Mouse (Mus musculus) embryo, embryonic 11.5 days (tissue): ENCODE measurements around the gene Cdk5rap1.
"Not testable (repeated sequence)": the region's sequence is repeated elsewhere in the genome, so short reads cannot be mapped to it uniquely, and the experiment has no call there.

ENCODE experiments used
- DNase-seq: peaks from one replicate; pipeline ENCODE4 v3.0.0-alpha.2; 2012; ENCODE audit warnings: low read depth, low spot score

The Cdk5rap1 gene

DNA sequence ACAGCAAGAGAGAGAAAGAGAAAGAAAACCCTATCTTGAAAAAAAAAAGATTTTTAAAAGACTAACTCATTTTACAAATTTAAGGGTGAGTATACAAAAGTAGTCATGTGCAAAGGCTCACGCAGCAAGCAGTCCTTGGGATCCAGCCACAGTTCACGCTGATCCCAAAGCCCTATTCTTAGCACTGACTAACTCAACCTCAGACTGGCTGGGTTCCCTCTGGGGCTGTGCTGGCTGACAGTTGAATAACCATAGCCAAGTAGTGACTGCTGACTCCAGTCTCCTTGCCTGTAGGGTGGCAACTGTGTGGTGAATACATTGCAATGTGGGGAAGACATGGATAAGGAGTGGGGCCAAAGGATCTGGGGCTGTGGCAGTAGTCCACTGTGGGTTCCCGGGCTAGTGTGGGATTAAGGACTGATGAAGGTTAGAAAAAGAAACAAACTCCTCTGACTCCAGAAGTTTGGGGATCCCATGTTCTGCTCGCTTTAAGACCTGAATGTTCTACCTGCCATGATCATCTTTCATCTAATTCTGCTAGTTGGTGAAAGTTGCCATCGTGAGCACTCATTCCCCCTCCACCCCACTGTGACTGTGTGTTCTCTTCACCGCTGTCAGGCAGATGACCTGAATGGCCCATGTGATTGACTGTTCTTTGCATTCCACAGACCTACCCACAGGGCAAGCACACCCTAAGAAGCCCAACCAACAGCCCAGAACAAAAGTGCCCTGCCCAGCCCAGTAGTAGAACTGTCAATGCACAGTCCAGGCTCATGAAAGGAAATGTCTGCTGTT lies 2.2 kb upstream of the Cdk5rap1 start:
- no peak for DNase-seq

DNA sequence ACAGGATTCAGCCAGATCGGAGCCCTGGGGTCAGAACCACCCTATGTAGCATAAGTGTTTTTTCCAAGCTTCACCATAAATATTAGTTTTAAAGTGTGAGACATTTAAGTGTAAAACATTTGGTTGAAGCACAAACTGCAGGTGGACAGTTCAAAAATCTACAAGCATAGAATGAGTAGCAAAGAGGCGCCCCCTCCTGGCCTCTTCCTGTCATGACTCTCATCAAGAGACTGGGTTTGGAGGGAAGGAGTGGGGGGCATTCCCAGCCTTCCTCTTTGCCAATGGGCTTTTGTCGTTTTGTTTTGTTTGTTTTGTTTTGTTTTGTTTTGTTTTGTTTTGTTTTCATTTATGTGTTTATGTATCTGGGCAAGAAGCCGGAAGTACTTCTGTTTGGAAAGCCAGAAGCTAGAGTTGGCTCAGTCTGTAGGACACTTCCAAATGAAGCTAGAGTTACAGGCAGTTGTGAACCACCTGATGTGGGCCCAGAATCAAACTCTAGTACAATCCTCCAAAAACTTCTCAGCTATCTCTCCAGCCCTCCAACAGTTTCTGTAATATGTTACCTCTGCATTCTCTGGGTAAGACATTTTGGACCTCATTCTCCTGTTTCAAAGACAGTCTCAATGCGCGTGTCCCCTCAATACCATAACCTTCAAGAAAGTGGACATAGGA lies 1.3 kb upstream of the Cdk5rap1 start:
- no peak for DNase-seq

DNA sequence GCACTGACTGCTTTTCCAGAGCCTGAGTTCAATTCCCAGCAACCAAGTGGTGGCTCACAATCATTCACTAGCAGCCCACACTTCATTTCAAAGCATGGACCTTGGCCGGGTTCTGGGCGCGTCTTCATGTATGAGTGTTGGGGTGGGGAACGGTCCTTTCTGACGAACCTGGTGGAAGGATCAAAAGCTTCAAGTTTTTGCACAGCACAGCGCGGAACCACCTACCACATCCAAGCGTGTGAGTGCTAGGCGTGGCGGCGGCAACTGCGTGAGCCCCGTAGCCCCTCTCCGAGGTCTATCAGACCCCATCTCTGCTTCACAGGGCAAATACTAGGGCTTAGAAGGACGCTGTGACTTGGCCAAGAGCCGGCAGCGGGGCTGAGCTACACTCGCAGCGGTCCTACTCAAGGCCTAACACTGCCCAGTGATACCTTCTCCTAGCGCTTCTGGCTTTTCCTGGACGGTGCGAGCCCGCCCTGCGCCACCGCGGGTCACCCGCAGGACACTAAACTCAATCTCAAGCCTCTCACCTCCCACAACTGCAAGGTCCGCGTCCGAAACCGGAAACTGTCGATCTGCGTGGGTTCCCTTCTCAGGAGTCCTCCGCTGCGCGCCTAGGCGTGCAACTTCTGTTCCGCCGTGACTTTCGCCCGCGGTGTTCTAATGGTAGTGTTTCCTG lies 520 bp downstream of the Cdk5rap1 start:
- peak; percentile 87 for DNase-seq

DNA sequence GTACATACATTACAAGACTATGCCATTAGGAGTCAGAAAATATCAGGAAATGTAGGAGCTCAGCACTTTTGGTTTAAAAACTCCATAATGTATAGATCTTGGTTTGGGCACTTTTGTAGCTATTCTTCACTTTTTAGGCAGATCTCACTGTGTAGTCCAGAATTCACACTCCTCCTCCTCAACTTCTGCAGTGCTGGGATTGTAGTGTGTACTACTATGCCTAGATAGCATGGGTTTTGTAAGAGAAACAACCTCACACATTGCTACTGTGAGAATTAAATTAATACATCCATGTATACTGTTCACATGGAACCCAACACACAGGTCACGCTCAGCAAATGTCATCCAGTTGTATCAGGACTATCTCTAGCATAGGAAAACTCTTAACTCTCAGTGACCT lies 5.3 kb downstream of the Cdk5rap1 start:
- DNase-seq: no peak

DNA sequence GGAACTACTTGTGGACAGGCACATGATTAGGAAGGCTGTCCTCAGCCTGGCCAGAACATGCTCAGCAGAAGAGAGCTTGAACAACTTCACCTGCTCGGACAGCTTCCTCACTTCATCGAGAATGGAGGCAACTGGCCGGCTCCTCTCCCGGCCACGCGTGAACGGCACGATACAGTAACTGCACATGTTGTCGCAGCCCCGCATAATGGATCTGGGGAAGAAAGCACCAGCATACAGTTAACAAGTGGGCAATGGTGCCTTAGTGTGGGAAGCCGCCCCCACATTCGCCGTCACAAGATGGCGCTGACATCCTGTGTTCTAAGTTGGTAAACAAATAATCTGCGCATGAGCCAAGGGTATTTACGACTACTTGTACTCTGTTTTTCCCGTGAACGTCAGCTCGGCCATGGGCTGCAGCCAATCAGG lies 18.8 kb downstream of the Cdk5rap1 start:
- not testable (repeated sequence) for DNase-seq

DNA sequence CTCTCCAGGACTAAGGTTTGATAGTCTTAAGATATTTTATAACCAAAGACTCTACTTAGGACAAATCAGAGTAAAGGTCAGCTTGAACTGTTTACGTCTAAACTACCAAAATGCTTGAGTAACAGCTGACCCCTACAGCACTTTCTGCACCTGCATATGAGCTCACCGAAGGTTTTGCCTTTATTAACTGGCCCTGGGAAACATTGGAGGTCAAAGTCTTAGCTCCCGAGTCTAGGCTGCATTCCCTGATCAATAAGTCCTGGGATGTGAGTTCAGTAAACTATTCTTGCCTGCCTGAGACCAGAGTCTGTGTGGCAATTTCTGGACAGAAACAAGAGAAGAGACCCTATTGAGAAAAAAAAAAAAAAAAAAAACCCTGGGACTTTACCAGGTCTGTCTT lies 24.7 kb downstream of the Cdk5rap1 start:
- DNase-seq: no peak

DNA sequence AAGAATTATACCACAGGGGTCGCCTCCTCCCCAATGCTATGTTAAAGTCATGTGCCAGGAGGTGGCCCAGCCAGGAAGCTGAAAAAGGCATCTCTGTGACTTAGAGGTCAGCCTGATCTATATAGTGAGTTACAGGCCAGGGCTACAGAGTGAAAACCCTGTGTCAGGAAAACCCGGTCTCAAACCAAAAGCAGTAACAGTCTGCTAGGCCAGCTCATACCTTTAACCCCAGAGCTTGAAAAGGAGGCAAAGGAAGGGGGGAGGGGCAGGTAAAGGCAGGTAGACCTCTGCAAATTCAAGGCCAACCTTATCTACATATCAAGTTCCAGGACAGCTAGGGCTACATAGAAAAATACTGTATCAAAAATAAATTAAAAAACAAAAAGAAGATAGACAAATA lies 33.5 kb downstream of the Cdk5rap1 start:
- no peak for DNase-seq

DNA sequence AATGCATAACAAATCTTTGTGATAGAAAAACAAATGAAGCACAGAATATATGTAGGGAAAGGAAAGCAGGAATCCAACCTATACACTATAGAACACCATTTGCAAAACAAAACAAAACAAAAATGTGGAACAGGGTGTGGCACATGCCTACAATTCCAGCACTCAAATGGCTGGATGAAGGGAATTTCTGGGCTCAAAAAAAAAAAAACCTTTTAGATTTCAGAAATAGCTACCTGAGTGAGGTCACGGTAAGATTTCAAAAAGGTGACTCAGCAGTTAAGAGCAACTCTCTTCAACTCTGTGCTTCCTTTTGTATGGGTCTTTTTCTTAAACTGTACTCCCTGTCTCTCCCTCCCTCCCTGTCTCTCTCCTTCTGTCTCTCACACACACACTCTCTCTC lies 34.6 kb downstream of the Cdk5rap1 start:
- DNase-seq: no peak

DNA sequence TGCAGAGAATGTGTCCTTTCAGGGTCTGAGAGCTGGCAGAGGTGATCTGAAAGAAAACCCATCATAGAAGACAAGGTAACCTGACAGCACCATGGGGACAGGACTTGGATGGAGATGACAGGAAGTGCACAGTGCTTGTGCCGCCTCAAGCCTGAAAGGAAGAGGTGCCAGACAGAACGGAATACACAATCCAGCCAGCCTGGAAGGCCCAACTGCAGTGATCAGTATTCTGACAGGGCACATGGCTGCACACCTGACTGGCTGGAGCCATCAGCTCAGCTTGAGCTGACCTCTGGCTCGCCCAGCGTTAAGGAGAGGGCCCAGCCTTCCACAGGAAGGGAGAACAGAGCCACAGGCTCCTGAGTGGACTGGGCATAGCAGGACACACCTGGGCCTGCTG lies 37.2 kb downstream of the Cdk5rap1 start:
- no peak for DNase-seq

DNA sequence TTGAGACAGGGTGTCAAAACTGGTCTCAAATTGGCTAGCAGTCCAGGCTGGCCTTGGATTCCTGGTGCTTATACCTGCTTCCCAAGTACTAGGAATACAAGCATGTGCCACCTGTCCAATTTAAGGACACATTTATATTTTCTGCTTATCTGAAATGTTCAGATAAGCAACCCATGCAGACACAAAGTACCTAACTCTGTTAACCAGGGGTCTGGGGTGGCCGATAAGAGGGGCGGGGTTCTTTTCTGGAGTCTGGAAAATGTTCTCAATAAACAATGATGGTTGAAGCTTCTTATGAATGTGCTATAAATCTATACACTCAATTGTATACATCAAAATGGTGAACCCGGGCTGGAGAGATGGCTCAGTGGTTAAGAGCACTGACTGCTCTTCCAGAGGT lies 46.0 kb downstream of the Cdk5rap1 start:
- DNase-seq: no peak

DNA sequence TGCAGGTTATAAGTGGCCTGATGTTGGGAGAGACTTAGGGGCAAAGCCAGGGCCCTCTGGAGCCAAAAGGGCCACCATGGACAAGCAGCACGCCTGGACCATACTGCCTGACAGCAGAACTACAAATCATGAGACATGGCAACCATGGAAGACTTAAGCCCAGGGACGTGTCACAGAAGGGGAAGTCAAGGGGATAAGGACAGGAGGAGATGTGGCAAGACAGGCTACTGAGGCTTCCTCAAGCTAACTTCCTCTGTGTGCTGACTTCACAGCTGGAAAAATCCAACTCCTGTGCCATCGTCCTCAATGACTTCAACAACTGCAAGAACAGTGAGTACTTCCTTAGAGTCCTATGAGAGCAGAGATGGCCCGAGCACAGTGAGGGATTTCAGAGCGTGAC lies 59.0 kb downstream of the Cdk5rap1 start:
- DNase-seq: not testable (repeated sequence)

DNA sequence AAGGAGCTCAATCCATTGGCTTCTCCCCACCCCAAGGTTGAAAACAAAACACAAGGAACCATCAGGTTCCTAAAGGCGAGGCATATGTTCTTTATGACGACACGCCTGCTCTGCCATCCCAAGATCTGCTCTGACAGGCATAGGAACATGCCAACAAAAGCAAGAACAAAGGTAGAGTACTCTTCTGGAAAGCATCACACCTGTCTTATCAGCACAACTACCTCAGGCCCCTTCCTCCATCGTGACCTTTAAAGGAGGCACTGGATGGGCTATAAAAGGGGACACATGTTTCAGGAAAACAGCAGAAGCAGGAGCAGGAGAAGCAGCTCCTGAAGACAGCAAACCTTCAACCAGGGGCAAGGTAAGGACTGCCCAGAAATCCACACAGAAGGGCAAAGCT lies 65.9 kb downstream of the Cdk5rap1 start, which contains the start of gene Bpifb9b:
Bpifb9b (plus strand) TSS at position 301 of the 400 bp plus-strand sequence.
- DNase-seq: not testable (repeated sequence)

DNA sequence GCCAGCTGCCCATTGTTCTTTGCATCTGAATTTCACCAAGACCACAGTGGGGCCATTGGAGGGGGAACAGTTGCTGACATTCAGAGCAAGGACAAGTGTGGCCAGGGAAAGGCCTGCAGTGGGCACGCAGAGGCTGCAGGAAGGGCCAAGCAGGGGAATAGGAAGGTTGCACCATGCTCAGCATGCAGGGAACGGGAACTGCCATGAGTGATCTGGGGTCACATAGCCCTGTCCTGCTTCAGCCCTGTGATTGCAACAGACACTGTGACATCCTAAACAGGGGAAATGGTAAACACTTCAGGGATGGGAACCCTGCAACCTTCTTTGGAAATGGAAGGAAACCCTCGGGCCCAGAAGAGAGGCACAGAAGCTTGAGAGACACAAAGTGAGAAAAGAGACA lies 68.2 kb downstream of the Cdk5rap1 start:
- DNase-seq: not testable (repeated sequence)

DNA sequence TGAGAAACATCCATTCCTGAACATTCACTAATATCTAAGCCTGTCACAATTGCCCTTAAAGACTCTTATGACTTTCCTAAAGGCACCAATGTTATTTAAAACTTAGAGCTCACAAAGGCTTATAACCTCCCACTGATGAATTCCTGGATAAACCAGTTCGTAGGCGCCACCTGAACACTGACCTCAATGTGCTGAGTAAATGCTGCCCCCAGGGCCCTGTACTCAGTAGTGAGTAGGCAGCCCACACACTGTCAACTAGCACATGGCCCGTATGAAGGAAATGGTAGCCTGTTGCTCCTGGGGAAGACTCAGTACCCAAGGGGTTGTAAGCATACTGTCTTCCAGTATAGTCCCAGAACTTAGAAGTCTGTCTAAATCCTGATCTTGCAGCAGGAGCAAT lies 71.0 kb downstream of the Cdk5rap1 start:
- no peak for DNase-seq

DNA sequence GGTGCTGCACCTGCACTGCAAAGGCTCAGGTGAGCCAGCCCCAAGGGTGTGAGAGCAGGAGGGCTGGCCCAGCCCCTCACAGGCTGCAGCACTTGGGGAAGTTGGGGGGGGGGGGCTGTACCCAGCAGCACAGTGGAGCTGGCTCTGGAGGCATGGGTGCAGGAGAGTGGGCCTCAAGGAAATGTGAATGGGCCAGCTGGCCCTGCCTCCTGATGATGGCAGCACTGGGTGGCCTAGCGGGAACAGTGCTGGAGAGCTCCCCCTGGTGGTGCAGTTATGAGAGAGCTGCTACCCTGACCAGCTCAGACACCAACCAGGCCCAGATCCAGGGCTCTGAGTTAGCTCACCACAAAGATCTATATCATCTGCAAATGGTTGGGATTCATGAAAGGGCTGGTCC lies 72.3 kb downstream of the Cdk5rap1 start:
- DNase-seq: peak; percentile 56

DNA sequence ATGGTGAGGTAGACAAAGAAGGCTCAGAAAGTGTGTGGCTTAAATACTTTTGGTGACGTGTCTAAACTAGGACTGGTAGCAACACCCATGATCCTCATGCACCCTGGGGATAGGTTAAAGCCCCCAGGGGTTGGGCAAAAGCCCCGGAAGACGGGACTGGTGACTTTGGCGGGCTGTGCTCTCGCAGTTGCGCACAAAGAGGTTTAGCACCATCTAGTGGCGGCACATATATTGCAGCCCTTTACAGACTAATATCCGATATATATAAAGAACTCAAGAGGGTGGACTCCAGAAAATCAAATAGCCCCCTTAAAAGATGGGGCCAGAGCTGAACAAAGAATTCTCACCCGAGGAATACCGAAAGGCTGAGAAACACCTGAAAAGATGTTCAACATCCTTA lies 78.1 kb downstream of the Cdk5rap1 start:
- not testable (repeated sequence) for DNase-seq

DNA sequence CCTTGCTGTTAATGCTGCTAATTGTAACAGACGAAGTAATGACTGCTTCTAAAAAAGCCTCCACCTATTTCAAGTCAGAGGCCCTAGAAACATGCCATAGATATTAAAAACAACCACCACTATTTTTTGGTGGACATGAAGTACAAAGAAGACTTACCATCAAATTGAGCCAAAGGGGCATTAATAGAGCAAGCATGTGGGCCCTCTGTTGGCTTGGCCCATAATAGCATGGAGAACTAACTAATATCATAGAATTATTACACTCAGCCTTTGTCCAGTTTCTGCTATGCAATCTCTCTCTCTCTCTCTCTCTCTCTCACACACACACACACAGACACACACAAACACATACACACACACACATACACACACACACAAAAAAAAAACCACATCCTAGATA lies 80.0 kb downstream of the Cdk5rap1 start:
- DNase-seq: no peak

DNA sequence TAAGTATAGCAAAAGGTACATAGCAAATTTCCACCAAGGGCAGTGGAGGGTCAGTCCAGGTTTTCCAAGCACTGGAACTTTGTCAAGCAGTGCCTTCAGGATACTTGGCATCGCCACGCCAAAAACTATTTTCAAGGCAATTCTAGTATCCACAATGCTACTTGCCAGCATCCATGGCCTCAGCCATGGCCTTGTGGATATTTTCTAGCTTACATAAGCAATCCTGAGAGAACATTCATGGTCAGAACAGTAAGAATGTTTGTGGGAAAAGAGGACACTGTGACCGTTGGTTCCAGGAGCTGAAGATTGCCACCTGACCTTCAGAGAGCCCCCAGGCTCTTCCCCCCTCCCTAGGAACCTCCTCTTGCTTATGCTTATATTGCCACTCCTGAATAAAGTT lies 80.9 kb downstream of the Cdk5rap1 start:
- DNase-seq: not testable (repeated sequence)
